Mouse (Mus musculus): ENCODE measurements around the gene Tmem74b.

Tmem74b gene

GRCm38 (mm10) chr2:151740741-151741526, 39.1 kb downstream of the Tmem74b start:
- peak; percentile 83 for DNase-seq (ENCODE audit: extremely low spot score, low spot score)

GRCm38 (mm10) chr2:151742084-151742483, 40.3 kb downstream of the Tmem74b start:
- no peak for DNase-seq (ENCODE audit: extremely low spot score, low spot score)

- no peak for DNase-seq (ENCODE audit: extremely low spot score, low spot score)
Observed at GRCm38 (mm10) chr2:151742850-151743679, 41.3 kb downstream of the Tmem74b start.

GRCm38 (mm10) chr2:151743845-151744244, 42.0 kb downstream of the Tmem74b start, which contains the start of gene Psmf1:
Gene Psmf1, minus strand, starts transcription at chr2:151744186.
- no peak for DNase-seq (ENCODE audit: extremely low spot score, low spot score)

GRCm38 (mm10) chr2:151747847-151748705, 46.3 kb downstream of the Tmem74b start:
- DNase-seq (ENCODE audit: extremely low spot score, low spot score): peak; percentile 88

GRCm38 (mm10) chr2:151751330-151751729, 49.5 kb downstream of the Tmem74b start:
- DNase-seq (ENCODE audit: extremely low spot score, low spot score): no peak

- no peak for DNase-seq (ENCODE audit: extremely low spot score, low spot score)
Observed at GRCm38 (mm10) chr2:151756277-151757061, 54.7 kb downstream of the Tmem74b start.

- no peak for DNase-seq (ENCODE audit: extremely low spot score, low spot score)
Observed at GRCm38 (mm10) chr2:151757451-151757850, 55.6 kb downstream of the Tmem74b start.

GRCm38 (mm10) chr2:151758806-151759353, 57.1 kb downstream of the Tmem74b start:
- DNase-seq (ENCODE audit: extremely low spot score, low spot score): no peak
